Mouse (Mus musculus) cerebellum, adult (tissue): ENCODE measurements at regions not wholly inside any gene's neighbourhood (a gene's known extent, or its start where the extent isn't known, plus 50 kb on each side); places are given as distances from the start of the nearest gene placed in this dataset.

Experiments used
- ATAC-seq: cut with Nextera tagmentation; 2 replicates; pipeline ENCODE4 v1.9.2; 2017; ENCODE audit warnings: mild to moderate bottlenecking, moderate library complexity, mixed read lengths; ENCODE audit not compliant: insufficient number of reproducible peaks, low FRiP score, low TSS enrichment

DNA sequence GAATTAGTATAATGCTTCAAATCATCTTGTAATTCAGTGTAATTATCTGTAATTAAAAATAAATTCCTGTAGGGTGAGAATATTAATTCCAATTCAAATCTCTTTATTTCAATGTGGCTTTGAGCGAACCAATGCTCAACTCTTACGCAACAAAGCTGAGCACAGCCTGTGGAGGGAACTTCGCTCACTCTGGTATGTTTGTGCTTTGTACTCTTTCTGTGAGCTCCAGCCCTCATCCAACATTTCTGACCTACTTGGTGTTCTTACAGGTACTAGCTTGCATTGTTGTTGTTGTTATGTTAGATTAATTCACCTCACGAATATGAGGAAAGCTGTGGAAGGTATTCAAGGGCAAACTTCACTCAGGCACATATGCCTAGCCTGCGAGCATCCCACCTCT lies 299.7 kb downstream of the Cog6 start:
- ATAC-seq = no peak

DNA sequence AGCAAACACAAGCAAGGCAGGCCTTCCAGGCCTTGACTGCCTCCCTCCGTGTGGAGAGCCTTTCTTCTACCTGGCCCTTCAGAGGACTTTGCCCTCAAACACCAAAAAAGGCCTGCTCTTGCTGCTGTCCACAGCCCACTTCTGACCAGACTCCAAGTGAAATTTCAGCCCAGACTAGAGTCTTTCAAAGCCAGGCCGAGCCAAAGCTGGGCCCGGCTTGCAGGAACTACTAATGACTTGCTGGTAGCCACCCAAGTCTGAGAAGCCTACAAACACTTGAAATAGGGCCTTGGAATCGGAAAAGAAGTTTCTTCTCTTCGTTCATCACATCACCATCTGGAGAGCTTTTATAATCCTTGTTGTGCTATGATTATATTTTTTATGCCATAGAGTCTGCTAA lies 304.9 kb downstream of the Cog6 start:
- no peak for ATAC-seq

DNA sequence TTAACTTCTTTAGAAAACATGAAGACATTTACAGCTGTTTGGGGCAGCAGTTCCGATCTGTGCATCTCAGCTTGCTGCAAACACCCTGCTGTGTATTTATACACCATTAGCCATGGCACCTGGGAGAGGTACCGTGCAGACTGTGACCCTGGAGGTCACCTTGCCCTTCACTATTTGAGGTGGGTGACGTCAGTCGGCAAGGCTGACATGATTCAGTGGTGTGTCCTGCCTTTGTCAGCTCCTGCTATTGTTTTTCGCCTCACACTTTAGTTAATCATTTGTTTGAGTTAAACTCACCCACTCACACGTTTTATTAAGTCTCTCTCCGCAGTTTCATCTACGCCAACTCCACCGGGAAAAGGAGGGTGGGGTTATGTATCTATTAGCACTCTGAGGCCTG lies 305.9 kb downstream of the Cog6 start:
- no peak for ATAC-seq

DNA sequence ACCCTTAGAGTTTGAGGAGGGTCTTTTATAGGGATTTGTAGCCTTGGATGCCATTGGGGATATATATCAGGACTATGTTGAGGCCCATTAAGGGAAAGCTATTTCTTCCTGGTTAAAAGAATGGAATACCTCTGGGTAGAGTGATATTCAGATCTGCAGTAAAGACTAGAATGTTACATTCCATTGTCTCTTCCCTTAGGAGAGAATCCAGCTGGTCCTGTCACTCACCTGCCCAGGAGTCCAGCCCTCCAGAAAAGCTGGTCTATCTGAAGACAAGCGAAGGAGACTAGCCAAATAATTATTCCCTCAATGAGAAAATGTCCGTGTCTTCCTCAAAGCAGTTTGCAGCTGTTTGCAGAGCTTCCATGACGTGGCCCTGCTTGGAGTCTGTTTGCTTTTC lies 308.3 kb downstream of the Cog6 start:
- ATAC-seq = no peak

- ATAC-seq = no peak
These were observed 308.7 kb downstream of the Cog6 start for GRCm38 (mm10) chr3:52708301-52708700.

DNA sequence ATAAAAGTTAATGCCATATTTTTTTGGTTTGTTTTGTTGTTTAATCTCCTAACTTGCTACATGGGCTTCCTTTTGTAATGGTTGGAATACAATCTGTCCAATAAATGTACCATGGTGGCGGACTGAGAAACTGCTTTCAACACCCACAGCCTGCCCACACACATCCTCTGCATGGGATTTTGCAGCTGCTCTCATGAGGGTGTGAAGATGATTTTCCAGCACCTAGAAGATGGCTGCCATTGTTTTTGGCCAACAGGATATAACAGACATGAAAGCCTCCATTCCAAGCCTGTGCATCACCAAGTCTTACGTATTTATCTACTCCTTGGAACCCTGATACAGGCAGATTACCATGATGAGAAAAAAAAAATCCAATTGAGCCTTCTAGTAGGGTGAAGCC lies 310.4 kb downstream of the Cog6 start:
- no peak for ATAC-seq

- no peak for ATAC-seq
These were observed 313.3 kb downstream of the Cog6 start for GRCm38 (mm10) chr3:52703751-52704150.

GRCm38 (mm10) chr3:52702962-52703361 lies 314.1 kb downstream of the Cog6 start:
- no peak for ATAC-seq

DNA sequence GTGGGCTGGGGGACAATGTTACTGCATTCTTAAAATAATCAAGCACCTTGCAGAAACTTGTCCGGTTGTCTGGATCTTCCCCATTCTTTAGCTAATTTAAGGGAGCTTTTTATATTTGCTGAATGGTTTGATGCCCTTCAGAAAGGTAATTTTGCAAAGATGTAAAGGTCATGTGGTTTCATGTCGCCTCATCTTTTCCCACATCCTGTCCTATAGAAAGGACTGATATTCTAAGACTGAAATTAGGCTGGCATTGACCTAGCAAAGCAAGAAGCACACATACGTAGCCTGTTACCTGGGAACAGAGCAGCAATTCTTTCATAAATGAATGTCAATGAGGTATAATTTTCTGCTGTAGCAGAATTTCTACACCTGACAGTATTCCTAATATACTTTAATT lies 315.4 kb downstream of the Cog6 start:
- no peak for ATAC-seq

- ATAC-seq = no peak
These were observed 323.2 kb downstream of the Cog6 start for GRCm38 (mm10) chr3:52693813-52694212.

- no peak for ATAC-seq
These were observed 331.4 kb downstream of the Cog6 start for GRCm38 (mm10) chr3:52685434-52686181.

DNA sequence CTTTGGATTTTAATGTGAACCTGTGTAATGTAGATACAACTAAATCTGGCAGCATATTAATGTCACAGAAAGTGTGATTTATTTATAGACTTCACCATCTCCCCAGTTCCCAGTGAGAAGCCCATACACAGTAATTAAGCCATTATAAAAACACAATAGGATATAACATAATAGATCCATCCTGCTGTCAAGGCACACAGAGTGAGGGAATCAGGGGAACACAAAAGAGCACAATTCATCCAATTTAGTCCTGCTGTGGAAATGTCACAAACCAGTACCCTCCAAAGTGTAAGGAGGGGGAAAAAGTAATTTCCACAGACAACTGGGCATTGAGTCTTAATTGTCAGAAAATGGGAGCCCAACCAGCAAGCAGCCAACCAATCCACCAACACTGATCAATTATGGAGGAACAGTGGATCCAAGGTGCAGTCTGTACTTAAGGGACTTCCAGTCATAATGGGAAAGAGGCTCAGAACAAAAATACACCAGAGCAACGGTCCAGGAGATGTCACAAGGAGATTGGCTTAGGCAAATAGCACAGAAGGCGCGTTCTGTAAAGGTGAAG lies 336.1 kb downstream of the Cog6 start:
- no peak for ATAC-seq

DNA sequence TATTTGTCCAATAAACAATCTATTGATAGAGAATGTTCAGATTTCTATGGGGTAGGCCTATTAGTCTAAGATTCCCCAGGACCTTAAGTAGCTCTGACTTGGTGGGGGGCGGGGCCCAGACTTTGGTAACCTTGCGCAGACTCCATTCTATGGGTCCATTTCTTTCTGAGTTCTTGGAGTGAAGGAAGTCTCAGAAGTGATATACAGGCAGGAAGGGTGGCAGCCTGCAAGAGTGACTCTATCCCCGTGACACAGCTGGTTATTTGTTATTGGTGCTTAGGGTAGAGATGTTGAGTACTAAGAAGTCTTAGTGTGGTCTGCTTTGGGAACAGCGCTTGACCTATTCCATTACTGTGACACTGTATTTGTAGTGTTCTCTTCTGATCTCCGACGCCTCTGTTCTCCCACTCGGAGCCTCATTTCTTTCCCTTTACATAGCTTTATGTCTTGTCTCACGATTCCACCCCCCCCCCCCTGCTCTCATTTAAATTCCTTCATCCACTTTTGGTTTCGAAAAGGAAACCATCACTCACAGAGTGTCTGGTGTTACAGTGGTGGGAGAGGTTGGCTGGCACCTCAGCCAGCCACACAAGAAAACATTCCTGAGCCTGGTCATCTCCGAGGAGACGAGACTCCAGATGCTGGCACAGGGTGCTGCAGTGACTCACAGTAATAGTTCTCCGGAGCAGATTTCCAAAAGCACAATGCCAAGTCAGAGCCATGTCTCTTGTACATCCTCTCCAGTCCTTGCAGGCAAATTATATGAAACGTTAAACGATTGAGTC lies 340.0 kb downstream of the Cog6 start:
- ATAC-seq = no peak

GRCm38 (mm10) chr3:52670628-52671028 lies 346.4 kb downstream of the Cog6 start:
- ATAC-seq = no peak

GRCm38 (mm10) chr3:52663161-52663602 lies 353.9 kb downstream of the Cog6 start:
- 0 out of 2 replicates have a peak, but pooled peaks have one; percentile 28 for ATAC-seq

DNA sequence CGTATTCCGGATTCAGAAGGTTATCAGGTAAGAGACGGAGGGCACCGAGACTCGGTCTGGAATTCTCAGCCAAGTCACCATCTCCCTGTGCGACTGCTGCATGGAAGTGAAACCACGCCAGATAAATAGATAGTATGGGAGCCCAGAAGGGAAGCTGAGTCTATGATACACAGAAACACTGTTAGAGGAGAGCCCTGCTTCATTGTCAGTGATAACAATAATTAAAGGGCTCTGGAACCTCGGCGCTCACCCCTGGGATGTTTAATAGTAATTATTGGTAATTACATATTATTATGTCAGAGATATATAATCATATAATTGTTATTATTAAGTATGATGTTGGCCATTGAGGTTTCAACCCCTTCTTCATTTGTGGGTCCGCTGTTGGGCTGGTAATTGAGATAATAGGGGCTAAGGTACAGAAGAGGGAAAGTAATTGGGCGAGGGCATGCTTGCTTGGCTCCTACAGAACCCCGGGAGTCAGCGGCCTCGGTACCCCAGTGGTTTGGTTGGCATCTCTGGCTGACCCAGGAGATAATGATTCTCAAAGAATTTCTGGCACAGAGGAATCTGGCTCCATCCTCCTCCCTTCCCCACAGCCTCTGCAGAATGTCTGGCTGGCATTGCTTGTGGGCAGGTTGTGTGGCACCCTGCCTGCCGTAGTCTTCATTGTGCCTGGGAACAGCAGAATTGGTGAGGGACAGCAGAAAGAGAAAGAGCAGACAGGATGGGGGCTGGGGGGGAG lies 354.7 kb downstream of the Cog6 start:
- peak; percentile 77 for ATAC-seq

- ATAC-seq = no peak
These were observed 364.0 kb downstream of the Cog6 start for GRCm38 (mm10) chr3:52653006-52653405.

- no peak for ATAC-seq
These were observed 364.6 kb downstream of the Cog6 start for GRCm38 (mm10) chr3:52652476-52652870.

DNA sequence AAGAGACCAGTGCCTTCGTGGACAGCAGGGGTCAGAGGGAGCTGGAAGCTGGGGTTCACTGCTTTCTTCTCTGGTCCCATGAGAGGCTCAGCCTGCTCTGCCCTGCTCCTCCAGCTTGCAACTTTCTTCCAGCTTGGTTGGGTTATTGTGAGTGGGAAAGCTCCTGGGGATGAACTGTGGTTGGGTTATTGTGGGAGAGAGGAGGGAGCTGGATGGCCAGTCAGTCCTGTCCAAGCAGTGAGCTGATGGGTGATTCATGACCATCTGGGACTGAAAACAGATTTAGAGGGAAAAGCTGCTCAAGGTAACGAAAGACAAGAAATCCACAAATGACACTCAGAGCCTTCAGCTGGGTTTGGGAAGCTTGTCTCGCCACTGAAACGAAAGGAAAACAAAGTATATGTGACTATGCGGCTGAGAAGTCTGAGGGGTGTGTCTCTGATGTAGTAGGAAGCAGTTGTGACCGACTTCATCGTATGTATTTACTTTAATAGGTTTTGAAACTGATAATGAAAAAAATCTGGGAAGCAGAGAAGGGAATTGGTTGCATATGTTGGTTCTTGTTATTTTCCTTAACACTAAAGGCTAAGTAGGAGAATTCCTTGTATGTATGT lies 365.1 kb downstream of the Cog6 start:
- no peak for ATAC-seq

DNA sequence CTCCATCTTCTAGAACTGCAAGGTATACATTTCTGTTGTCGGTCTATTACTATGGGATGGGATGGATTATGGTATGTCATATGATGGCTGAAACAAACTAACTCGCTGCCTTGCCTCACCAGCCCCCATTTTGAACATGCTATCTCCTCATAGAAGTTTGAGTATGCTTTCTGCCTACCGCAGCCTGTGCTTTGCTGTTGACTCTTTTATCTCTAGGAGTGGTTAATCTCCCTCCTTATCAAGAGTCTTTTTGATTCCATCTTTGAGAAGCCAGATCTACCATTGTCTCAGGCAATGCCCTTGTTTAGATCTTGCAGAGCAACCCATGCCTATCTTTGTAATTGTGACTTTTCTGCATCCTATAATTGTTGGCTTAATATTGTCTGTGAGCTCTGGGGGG lies 367.0 kb downstream of the Cog6 start:
- ATAC-seq = no peak
